Mouse (Mus musculus) bone marrow macrophage, adult 2 months (primary cell): Measurements from ENCODE around the gene Gcdh.
A peak's percentile ranks its signal among the peaks of the same experiment; 100 is the strongest.
"Not testable (repeated sequence)": the region's sequence is repeated elsewhere in the genome, so short reads cannot be mapped to it uniquely, and the experiment has no call there.

Experiments used
- CTCF ChIP-seq: IDR thresholded peaks from 2 replicates; pipeline ENCODE4 v1.5.1; 2012; ENCODE audit warnings: low read depth, mild to moderate bottlenecking, low read length, moderate library complexity
- POLR2A ChIP-seq: IDR thresholded peaks from 2 replicates; pipeline ENCODE4 v1.6.1; 2012; ENCODE audit warnings: mild to moderate bottlenecking, low read depth, low read length, borderline replicate concordance

DNA sequence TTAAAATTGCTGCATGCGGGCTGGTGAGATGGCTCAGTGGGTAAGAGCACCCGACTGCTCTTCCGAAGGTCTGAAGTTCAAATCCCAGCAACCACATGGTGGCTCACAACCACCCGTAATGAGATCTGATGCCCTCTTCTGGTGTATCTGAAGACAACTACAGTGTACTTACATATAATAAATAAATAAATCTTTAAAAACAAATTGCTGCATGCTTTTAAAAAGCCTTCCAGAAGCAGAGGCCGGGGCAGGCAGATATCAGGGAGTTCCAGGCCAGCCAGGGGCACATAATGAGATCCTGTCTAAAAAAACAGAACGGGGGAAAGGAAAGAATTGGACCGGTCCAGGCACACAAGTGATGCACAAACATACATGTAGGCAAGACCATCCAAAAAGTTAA, 14.3 kb upstream of the Gcdh start:
- TF ChIP-seq CTCF = peak; percentile 53
- TF ChIP-seq POLR2A = not testable (repeated sequence)
